Mouse (Mus musculus): ENCODE data around the gene Kif24.

Kif24 gene

GRCm38 (mm10) chr4:41349199-41349591 lies 115.5 kb downstream of the Kif24 start:
- DNase-seq (ENCODE audit: low spot score in 2 of 2): peak in 1 of 2 experiments; percentile 11

- DNase-seq (ENCODE audit: low spot score in 2 of 2): peak; percentile 83 to 88
Measured at GRCm38 (mm10) chr4:41348584-41349198, 116.0 kb downstream of the Kif24 start, which contains the start of gene Ubap1. TSS of gene Ubap1 (plus strand) at chr4:41348996.

GRCm38 (mm10) chr4:41347839-41348238 lies 116.8 kb downstream of the Kif24 start:
- peak; percentile 10 to 23 for DNase-seq (ENCODE audit: low spot score in 2 of 2)

GRCm38 (mm10) chr4:41346011-41346410 lies 118.7 kb downstream of the Kif24 start:
- no peak for DNase-seq (ENCODE audit: low spot score in 2 of 2)

- DNase-seq (ENCODE audit: low spot score in 2 of 2): no peak
Measured at GRCm38 (mm10) chr4:41340912-41341550, 123.7 kb downstream of the Kif24 start.
